Mouse (Mus musculus): ENCODE measurements around the gene Cited4.

Cited4 gene

DNA sequence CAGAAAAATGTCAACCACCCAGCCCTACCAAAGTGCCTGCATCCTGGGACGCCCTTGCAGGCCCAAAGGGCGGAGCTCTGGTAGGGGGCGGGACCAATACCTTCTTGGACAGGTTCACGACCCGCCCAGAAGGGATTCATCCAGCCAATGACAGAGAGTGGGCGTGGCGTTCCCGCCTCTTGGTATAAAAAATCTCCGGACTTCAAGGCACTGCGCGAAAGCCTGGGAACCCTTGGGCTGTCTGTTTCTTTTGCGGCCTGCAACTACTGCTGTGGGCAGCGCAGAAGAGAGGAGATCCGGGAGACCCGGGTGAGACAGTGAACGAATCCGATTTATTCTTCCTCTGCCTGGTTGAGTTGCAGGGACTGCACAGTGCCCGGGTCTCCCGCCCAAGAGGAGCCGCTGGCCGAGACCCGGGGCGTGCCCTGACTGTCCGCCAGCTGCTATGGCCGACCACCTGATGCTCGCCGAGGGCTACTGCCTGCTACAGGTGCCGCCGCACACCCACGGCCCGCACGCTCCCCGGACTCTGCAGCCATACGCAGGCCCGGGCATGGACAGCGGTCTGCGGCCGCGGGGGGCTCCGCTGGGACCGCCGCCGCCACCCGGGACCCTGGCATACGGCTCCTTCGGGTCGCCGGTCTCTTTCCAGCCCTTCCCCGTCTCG, at the start of gene Cited4:
Gene Cited4, plus strand, starts transcription at position 215 of the 667 bp plus-strand sequence.
- peak; percentile 87 for DNase-seq (ENCODE audit: low read depth, low spot score)

GRCm38 (mm10) chr4:120627728-120628127, 38.6 kb upstream of the Cited4 start:
- DNase-seq (ENCODE audit: low read depth, low spot score) = no peak

DNA sequence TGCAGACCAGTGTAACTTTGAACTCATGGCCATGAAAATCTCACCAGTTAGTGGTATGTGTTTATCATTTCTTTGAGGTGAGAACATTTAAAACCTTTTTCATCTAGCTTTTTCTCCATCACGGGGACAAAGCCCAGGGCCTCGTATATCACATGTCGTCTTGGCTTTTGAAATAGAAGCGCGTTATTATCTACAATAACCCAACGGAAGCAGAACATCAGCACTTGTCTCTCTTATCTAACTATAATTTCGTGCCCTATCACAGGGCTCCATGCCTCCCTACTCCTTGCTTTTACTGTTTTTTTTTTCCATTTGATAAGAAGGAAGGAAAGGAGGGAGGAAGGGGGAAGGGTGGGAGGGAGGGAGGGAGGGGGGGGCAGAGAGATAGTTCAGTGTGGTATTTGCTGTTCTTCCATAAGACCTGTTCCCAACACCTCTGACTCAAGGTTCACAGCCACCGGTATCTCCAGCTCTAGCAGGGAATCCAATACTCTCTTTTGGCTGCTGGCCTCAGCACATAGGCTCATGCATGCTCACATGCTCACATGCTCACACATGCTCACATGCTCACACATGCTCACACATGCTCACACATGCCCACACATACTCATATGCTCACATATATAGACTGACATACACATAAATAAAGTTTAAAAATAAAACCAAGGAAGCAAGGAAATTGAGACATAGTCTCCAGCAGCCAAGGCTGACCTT, 36.0 kb upstream of the Cited4 start:
- no peak for DNase-seq (ENCODE audit: low read depth, low spot score)

DNA sequence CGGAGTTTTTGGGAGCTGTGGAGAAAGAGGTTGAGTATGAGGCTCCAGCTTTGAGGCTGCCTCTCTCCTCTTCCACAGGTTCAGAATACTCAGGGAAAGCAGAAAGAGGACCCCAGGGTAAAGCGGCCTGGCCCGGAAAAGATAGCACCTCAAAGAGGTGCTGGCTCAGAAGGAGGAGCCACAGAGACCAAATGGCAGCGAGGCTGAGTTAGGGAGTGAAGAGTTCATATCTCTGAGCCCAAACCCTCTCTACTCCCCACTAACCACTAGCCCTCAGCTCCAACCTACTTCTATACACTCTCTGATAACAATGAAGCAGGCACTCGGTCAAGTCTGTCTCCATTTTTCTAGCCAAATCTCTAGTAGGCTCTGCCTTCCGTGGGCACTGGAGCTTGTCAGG, 34.5 kb upstream of the Cited4 start:
- no peak for DNase-seq (ENCODE audit: low read depth, low spot score)

- no peak for DNase-seq (ENCODE audit: low read depth, low spot score)
Observed at GRCm38 (mm10) chr4:120635351-120635750, 31.0 kb upstream of the Cited4 start.

DNA sequence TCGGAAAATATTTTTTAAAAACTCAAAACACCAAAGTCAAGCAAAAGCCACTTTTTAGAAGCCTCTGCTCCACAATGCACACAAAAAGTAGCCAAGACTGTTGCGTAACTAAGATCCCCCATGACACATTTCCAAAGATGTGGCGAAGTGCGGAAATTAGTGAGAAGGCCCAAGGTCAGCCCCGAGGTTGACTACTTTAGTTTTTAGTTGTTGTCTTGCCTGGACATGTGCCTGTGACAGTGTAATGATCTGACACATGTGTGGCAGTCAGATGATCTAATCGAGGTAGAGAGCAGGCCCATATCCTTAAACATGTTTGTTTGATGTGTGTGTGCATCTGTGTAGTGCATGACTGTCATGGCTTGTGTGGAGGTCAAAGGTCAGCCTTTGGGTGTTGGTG, 24.4 kb upstream of the Cited4 start:
- DNase-seq (ENCODE audit: low read depth, low spot score) = no peak

- no peak for DNase-seq (ENCODE audit: low read depth, low spot score)
Observed at GRCm38 (mm10) chr4:120643899-120644298, 22.5 kb upstream of the Cited4 start.

GRCm38 (mm10) chr4:120649369-120650207, 16.8 kb upstream of the Cited4 start:
- no peak for DNase-seq (ENCODE audit: low read depth, low spot score)

DNA sequence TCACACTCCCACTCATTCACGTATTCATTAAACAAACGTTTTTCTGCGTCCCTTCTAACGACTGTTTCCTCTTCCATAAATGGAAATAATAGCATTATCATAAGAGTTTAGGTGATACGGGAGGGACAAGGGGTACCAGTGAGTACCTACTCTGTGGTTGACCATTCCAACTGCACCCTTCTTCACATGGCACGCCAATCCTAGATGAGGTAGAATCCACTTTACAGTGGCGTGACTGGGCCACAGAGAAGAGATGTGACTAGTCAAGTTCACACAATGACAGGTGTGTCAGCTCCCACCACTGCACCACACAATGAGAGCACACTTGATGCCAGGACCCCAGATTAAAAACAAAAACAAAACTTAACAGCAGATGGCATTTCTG, 16.2 kb upstream of the Cited4 start:
- no peak for DNase-seq (ENCODE audit: low read depth, low spot score)

GRCm38 (mm10) chr4:120655898-120656297, 10.5 kb upstream of the Cited4 start:
- DNase-seq (ENCODE audit: low read depth, low spot score) = no peak

GRCm38 (mm10) chr4:120660485-120660884, 5.9 kb upstream of the Cited4 start:
- no peak for DNase-seq (ENCODE audit: low read depth, low spot score)

GRCm38 (mm10) chr4:120664601-120665000, 1.8 kb upstream of the Cited4 start:
- DNase-seq (ENCODE audit: low read depth, low spot score) = no peak

- DNase-seq (ENCODE audit: low read depth, low spot score) = no peak
Observed at GRCm38 (mm10) chr4:120665144-120665700, 1.1 kb upstream of the Cited4 start.

GRCm38 (mm10) chr4:120665782-120666181, 590 bp upstream of the Cited4 start:
- DNase-seq (ENCODE audit: low read depth, low spot score) = no peak

DNA sequence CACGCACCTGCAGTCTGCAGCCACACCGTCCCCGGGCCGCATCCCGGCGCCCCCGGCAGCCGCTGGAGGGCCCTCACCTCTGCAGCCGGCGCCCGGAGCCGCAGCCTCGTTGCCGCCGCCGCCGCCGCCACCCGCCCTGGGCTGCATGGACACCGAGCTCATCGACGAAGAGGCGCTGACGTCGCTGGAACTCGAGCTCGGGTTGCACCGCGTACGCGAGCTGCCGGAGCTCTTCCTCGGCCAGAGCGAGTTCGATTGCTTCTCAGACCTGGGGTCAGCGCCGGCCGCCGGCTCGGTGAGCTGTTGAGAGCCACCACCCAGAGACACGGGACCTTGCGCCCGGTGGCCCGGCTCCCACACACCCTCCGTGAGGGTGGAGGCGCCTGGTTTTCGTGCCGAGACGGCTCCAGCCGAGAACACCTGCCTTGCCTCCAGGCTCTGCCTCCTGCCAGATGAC, 701 bp downstream of the Cited4 start:
- no peak for DNase-seq (ENCODE audit: low read depth, low spot score)

DNA sequence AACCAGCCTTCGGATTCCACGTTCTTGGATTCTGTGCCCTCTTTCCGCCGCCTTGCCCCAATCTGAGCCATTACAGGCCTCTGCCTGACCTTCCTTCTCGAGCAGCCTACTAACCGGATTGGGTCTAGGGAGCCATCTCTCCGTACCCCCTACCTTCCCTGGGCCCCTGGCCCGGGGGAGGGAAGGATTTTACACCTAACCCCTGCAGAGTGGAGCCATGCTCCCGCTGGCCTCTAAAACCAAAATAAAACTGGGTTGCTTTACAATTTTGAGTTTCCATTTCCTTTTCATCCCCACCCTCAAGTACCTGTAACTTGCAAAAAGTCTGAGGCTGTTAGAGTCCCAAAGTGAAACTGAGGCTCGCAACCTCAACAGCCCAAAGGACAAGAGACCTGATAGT, 1.2 kb downstream of the Cited4 start:
- DNase-seq (ENCODE audit: low read depth, low spot score) = no peak

- DNase-seq (ENCODE audit: low read depth, low spot score) = no peak
Observed at GRCm38 (mm10) chr4:120668551-120668950, 2.2 kb downstream of the Cited4 start.

GRCm38 (mm10) chr4:120669585-120669984, 3.2 kb downstream of the Cited4 start:
- DNase-seq (ENCODE audit: low read depth, low spot score) = no peak

- no peak for DNase-seq (ENCODE audit: low read depth, low spot score)
Observed at GRCm38 (mm10) chr4:120671046-120671445, 4.7 kb downstream of the Cited4 start.

DNA sequence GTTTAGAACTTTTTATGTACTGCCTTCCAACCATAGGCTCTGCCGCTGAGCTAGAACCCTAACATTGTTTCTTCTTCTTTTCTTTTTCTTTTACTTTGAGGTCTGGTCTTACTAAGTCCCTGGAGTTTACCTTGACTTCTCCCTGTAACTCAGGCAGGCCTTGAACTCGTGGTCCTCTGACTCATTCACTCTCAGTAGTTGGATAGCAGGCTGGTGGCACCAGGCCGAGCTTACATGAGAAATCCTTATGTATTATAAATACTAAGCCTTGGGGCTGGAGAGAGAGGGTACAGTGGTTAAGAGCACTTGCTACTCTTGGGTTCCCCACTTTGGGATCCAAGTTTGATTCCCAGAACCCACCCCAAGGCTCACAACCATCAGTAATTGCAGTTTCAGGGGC, 7.2 kb downstream of the Cited4 start:
- DNase-seq (ENCODE audit: low read depth, low spot score) = no peak

- DNase-seq (ENCODE audit: low read depth, low spot score) = no peak
Observed at GRCm38 (mm10) chr4:120674775-120675451, 8.5 kb downstream of the Cited4 start.

Data from forelimb bud, embryonic 11.5 days (tissue).